Mouse (Mus musculus) CD4-positive naive resting alpha-beta T cell, adult 57 days (primary cell): ENCODE results near the gene Rhbdf1. TPM values are rescaled to one million over a fixed set of nuclear protein-coding genes. Genes with fewer than 3 reads are reported as not detected.

Experiments used
- total RNA-seq: library from RNA; stranded (reverse); gene quantifications from one replicate; pipeline ENCODE4 v1.2.4, GENCODE M21; 2023

Rhbdf1 gene
- total RNA-seq = 1.3 TPM

DNA sequence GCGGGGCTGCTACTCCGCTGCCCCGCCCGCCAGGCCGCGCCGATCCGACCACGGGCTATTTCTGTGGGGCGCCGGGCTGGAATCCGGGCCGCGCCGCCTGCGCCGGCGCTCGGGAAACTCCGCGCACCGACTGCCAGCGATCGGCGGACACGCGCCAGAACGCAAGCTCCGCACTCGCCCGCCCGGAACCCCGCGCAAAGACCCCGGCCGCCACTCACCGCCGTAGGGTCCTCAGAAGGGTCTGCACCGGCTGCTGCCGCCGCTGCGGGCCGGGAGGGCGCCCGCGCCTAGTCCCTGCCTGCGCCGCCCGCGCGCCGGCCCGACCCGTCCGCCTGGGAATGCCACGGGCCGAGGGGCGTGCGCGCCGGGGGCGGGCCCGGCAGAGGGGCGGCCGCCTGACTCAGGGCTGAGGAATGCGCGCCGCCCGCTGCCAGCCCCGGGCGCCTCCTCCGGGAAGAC lies at the start of gene Rhbdf1:
Gene Rhbdf1 (minus strand): TSS at position 350 of the 459 bp plus-strand sequence.

GRCm38 (mm10) chr11:32267188-32267884 lies 45.2 kb upstream of the Rhbdf1 start, which contains the start of gene Nprl3:
Nprl3 (minus strand) TSS chr11:32267707.

GRCm38 (mm10) chr11:32226124-32226871 lies 4.2 kb upstream of the Rhbdf1 start, which contains the start of gene Mpg:
Mpg (plus strand) TSS chr11:32226505.

DNA sequence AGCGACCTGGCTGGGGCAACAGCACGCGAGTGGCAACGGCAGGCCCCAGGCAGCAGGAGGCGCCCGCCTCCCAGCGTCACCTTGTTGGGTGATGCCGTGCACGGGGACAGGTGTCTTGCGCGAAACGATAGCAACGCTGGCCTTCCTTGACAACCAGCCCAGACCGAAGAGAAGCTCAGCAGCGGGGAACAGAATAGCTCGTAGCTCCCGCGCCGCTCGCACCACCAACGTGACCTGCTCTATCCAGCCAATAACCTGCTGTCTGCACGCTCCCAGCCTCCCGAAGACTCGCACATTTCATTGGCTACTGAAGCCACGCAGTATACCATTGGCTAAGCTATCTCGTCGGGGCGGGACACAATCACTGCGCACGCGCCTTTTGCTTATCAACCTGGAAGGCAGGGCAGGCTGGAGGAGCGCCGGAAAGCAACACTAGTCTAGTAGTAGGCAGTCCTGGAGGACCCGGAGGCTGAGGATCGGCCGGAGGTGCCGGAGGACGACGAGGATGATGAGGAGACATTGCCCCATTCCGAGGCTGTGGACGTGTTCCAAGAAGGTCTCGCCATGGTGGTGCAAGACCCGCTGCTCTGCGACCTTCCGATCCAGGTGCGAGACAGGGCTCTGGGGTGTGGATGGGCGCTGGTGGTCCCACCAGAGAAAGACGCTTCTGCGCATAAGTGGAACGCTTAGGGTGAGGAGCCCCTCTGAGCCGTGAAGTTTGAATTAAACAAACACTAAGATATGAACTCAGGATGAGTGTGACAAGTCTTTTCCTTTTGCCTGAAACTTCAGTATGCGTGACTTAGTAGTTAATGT lies 16.8 kb downstream of the Rhbdf1 start, which contains the start of gene Snrnp25:
Gene Snrnp25 (plus strand): TSS at position 358 of the 816 bp plus-strand sequence.

DNA sequence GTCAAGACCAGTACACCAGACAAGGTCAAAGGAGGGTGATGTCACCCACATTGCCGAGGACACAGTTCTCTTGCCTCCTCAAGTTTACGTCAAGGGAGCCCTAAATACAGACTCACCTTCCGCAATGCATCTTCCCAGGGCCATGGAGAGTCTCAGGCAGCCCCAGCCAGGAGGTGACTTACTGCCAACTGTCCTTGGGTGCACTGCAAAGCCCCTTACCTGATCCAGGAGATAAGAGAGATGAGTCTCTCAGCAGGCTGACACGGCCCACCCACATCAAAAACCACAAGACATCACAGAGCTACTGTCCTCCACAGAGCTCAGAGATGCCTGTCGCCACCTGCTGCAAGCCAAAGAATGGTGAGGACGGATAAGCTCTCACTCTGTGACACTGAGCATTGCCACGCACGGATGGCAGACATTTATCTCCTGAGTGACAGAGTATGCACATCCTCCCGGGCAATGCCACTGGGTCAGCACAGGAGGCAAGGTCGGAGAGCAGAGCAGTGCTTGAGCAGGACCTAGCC lies 22.0 kb downstream of the Rhbdf1 start, which contains the start of gene Il9r:
Gene Il9r (minus strand): TSS at position 205 of the 527 bp plus-strand sequence.

Other genes with a start within 250 kb of the Rhbdf1 start
- 187 TPM for gene Nsg2, start 221.8 kb downstream of the Rhbdf1 start, total RNA-seq
- gene Il9r, start 22.0 kb downstream of the Rhbdf1 start, total RNA-seq = 2.7 TPM
- gene Snrnp25, start 16.9 kb downstream of the Rhbdf1 start, total RNA-seq = 11.6 TPM
- gene Mpg, start 4.2 kb upstream of the Rhbdf1 start, total RNA-seq = 23.2 TPM
- 62.0 TPM for gene Nprl3, start 45.4 kb upstream of the Rhbdf1 start, total RNA-seq
- not detected for gene Hba-x, start 54.1 kb upstream of the Rhbdf1 start, total RNA-seq
- 1,092 TPM for gene Hba-a1, start 61.2 kb upstream of the Rhbdf1 start, total RNA-seq
- not detected for gene Hbq1b, start 64.7 kb upstream of the Rhbdf1 start, total RNA-seq
- gene Hba-a2, start 74.2 kb upstream of the Rhbdf1 start, total RNA-seq = 697 TPM
- not detected for gene Hbq1a, start 77.8 kb upstream of the Rhbdf1 start, total RNA-seq
- gene Sh3pxd2b, start 125.5 kb upstream of the Rhbdf1 start, total RNA-seq = 0.09 TPM
- 4.3 TPM for gene Ubtd2, start 233.1 kb upstream of the Rhbdf1 start, total RNA-seq